Mouse (Mus musculus): Measurements from ENCODE around the gene Akr1c19. TPM values are rescaled to one million over a fixed set of nuclear protein-coding genes. Genes with fewer than 3 reads are reported as not detected.
"Not testable (repeated sequence)": the region's sequence is repeated elsewhere in the genome, so short reads cannot be mapped to it uniquely, and the experiment has no call there.

The Akr1c19 gene
- polyA plus RNA-seq (2016; fragmentation: Nextera tagmentation; extraction: Ambion mirVana) = 0.48 and 1.1 TPM in 2 replicates

- 90% methylated on average over 1 of the region's 1 CpGs for WGBS
- no peaks in the 10 kb centered on the region for H3K27me3 ChIP-seq
- H3K36me3 ChIP-seq = no peaks in the 10 kb centered on the region
- H3K4me1 ChIP-seq = no peaks in the 10 kb centered on the region
- H3K27ac ChIP-seq (replicated peaks) = no peak within 1 kb of the TSS
- H3K4me2 ChIP-seq (replicated peaks) = no peak within 1 kb of the TSS
- H3K9me3 ChIP-seq = no peaks in the 10 kb centered on the region
- H3K4me3 ChIP-seq = no peak within 1 kb of the TSS
- no peak within 1 kb of the TSS for H3K9ac ChIP-seq (replicated peaks)
- no peak for ATAC-seq (ENCODE audit: low FRiP score, low read depth)
Measured at GRCm38 (mm10) chr13:4228441-4228840, at the start of gene Akr1c19. Akr1c19 (plus strand) TSS chr13:4228700.

GRCm38 (mm10) chr13:4181321-4181720 is 47.2 kb upstream of the Akr1c19 start:
- not testable (repeated sequence) for H3K4me3 ChIP-seq; H3K4me2 ChIP-seq (replicated peaks); H3K27ac ChIP-seq (replicated peaks); H3K9me3 ChIP-seq; H3K36me3 ChIP-seq; H3K4me1 ChIP-seq; H3K27me3 ChIP-seq; H3K9ac ChIP-seq (replicated peaks); ATAC-seq (ENCODE audit: low FRiP score, low read depth)
- 88% methylated on average over 4 of the region's 4 CpGs for WGBS

- Histone ChIP-seq H3K4me1 (no peaks in the 10 kb centered on the region), H3K27ac (replicated peaks) (no peak overlapping the region), H3K9ac (replicated peaks) (no peak overlapping the region), H3K4me3 (no peak overlapping the region), H3K27me3 (no peaks in the 10 kb centered on the region), H3K4me2 (replicated peaks) (no peak overlapping the region), H3K9me3 (0 out of 2 replicates have a peak, but pooled peaks cover 4% of the 10 kb centered on the region), H3K36me3 (no peaks in the 10 kb centered on the region)
- 52% methylated on average over 9 of the region's 9 CpGs for WGBS
- no peak for ATAC-seq (ENCODE audit: low FRiP score, low read depth)
Measured at GRCm38 (mm10) chr13:4183116-4183515, 45.4 kb upstream of the Akr1c19 start.

- ATAC-seq (ENCODE audit: low FRiP score, low read depth); H3K9me3 ChIP-seq; H3K4me2 ChIP-seq (replicated peaks); H3K27me3 ChIP-seq; H3K9ac ChIP-seq (replicated peaks); H3K36me3 ChIP-seq; H3K27ac ChIP-seq (replicated peaks); H3K4me3 ChIP-seq; H3K4me1 ChIP-seq: not testable (repeated sequence)
- 86% methylated on average over 7 of the region's 7 CpGs for WGBS
Measured at GRCm38 (mm10) chr13:4186641-4187411, 41.7 kb upstream of the Akr1c19 start.

- ATAC-seq (ENCODE audit: low FRiP score, low read depth) = no peak
- Histone ChIP-seq H3K27ac (replicated peaks) (no peak overlapping the region), H3K9ac (replicated peaks) (no peak overlapping the region), H3K4me2 (replicated peaks) (no peak overlapping the region), H3K4me3 (no peak overlapping the region), H3K27me3 (no peaks in the 10 kb centered on the region), H3K36me3 (no peaks in the 10 kb centered on the region), H3K4me1 (no peaks in the 10 kb centered on the region), H3K9me3 (no peaks in the 10 kb centered on the region)
- 81% methylated on average over 2 of the region's 2 CpGs for WGBS
Measured at GRCm38 (mm10) chr13:4188174-4188573, 40.3 kb upstream of the Akr1c19 start.

GRCm38 (mm10) chr13:4190904-4191303 is 37.6 kb upstream of the Akr1c19 start, which contains the start of gene Akr1c13:
Akr1c13 (plus strand) TSS chr13:4191150.
- no peak for ATAC-seq (ENCODE audit: low FRiP score, low read depth)
- Histone ChIP-seq H3K4me1 (no peaks in the 10 kb centered on the region), H3K9ac (replicated peaks) (no peak within 1 kb of the TSS), H3K27ac (replicated peaks) (no peak within 1 kb of the TSS), H3K4me2 (replicated peaks) (no peak within 1 kb of the TSS), H3K27me3 (no peaks in the 10 kb centered on the region), H3K4me3 (no peak within 1 kb of the TSS), H3K9me3 (no peaks in the 10 kb centered on the region), H3K36me3 (no peaks in the 10 kb centered on the region)
- WGBS = 86% methylated on average over 3 of the region's 3 CpGs

GRCm38 (mm10) chr13:4192511-4192910 is 36.0 kb upstream of the Akr1c19 start:
- Histone ChIP-seq H3K4me2 (replicated peaks) (no peak overlapping the region), H3K27me3 (no peaks in the 10 kb centered on the region), H3K4me3 (no peak overlapping the region), H3K4me1 (no peaks in the 10 kb centered on the region), H3K27ac (replicated peaks) (no peak overlapping the region), H3K9ac (replicated peaks) (no peak overlapping the region), H3K9me3 (no peaks in the 10 kb centered on the region), H3K36me3 (no peaks in the 10 kb centered on the region)
- 84% methylated on average over 3 of the region's 3 CpGs for WGBS
- no peak for ATAC-seq (ENCODE audit: low FRiP score, low read depth)

GRCm38 (mm10) chr13:4206147-4206903 is 22.2 kb upstream of the Akr1c19 start:
- Histone ChIP-seq H3K4me1 (no peaks in the 10 kb centered on the region), H3K36me3 (no peaks in the 10 kb centered on the region), H3K4me2 (replicated peaks) (no peak overlapping the region), H3K4me3 (no peak overlapping the region), H3K27ac (replicated peaks) (no peak overlapping the region), H3K9ac (replicated peaks) (no peak overlapping the region), H3K9me3 (no peaks in the 10 kb centered on the region), H3K27me3 (no peaks in the 10 kb centered on the region)
- 44% methylated on average over 1 of the region's 1 CpGs for WGBS
- ATAC-seq (ENCODE audit: low FRiP score, low read depth) = no peak

GRCm38 (mm10) chr13:4211560-4212299 is 16.8 kb upstream of the Akr1c19 start:
- H3K27ac ChIP-seq (replicated peaks) = no peak overlapping the region
- H3K27me3 ChIP-seq = no peaks in the 10 kb centered on the region
- no peak overlapping the region for H3K9ac ChIP-seq (replicated peaks)
- no peak overlapping the region for H3K4me3 ChIP-seq
- peak; percentile 69; the same call in 1 of the 2 replicates for ATAC-seq (ENCODE audit: low FRiP score, low read depth)
- H3K9me3 ChIP-seq = no peaks in the 10 kb centered on the region
- 53% methylated on average over 18 of the region's 20 CpGs for WGBS
- H3K4me2 ChIP-seq (replicated peaks) = no peak overlapping the region
- H3K4me1 ChIP-seq = no peaks in the 10 kb centered on the region
- H3K36me3 ChIP-seq = no peaks in the 10 kb centered on the region

- H3K4me1 ChIP-seq = no peaks in the 10 kb centered on the region
- H3K27ac ChIP-seq (replicated peaks) = no peak overlapping the region
- no peak overlapping the region for H3K4me2 ChIP-seq (replicated peaks)
- no peak overlapping the region for H3K9ac ChIP-seq (replicated peaks)
- ATAC-seq (ENCODE audit: low FRiP score, low read depth) = peak; percentile 65; the same call in 1 of the 2 replicates
- H3K36me3 ChIP-seq = no peaks in the 10 kb centered on the region
- H3K27me3 ChIP-seq = no peaks in the 10 kb centered on the region
- no peak overlapping the region for H3K4me3 ChIP-seq
- 56% methylated on average over 3 of the region's 3 CpGs for WGBS
- H3K9me3 ChIP-seq = no peaks in the 10 kb centered on the region
Measured at GRCm38 (mm10) chr13:4212309-4212708, 16.2 kb upstream of the Akr1c19 start.

GRCm38 (mm10) chr13:4215496-4215895 is 13.0 kb upstream of the Akr1c19 start:
- not testable (repeated sequence) for ATAC-seq (ENCODE audit: low FRiP score, low read depth); H3K9ac ChIP-seq (replicated peaks); H3K4me3 ChIP-seq; H3K9me3 ChIP-seq; H3K27me3 ChIP-seq; H3K27ac ChIP-seq (replicated peaks); H3K36me3 ChIP-seq; H3K4me2 ChIP-seq (replicated peaks); H3K4me1 ChIP-seq
- WGBS = 76% methylated on average over 1 of the region's 1 CpGs
